Mouse (Mus musculus): ENCODE measurements at regions not wholly inside any gene's neighbourhood (a gene's known extent, or its start where the extent isn't known, plus 50 kb on each side); places are given as distances from the start of the nearest gene placed in this dataset.
A peak's percentile ranks its signal among the peaks of the same experiment; 100 is the strongest.

GRCm38 (mm10) chr15:30029257-30029899 lies 143.0 kb upstream of the Ctnnd2 start:
- WGBS = 59% methylated on average over 4 of the region's 4 CpGs
- H3K9me3 ChIP-seq (replicated peaks) = no peaks in the 10 kb centered on the region
- H3K27ac ChIP-seq (replicated peaks) = no peak overlapping the region
- H3K4me3 ChIP-seq (replicated peaks) = no peak overlapping the region
- peak; percentile 59; the same call in 1 of the 2 replicates for ATAC-seq (ENCODE audit: low FRiP score)
- H3K36me3 ChIP-seq = no peaks in the 10 kb centered on the region
- H3K27me3 ChIP-seq (replicated peaks) = no peaks in the 10 kb centered on the region
- no peak overlapping the region for H3K4me2 ChIP-seq
- no peak overlapping the region for H3K9ac ChIP-seq (replicated peaks)
- H3K4me1 ChIP-seq = no peaks in the 10 kb centered on the region

DNA sequence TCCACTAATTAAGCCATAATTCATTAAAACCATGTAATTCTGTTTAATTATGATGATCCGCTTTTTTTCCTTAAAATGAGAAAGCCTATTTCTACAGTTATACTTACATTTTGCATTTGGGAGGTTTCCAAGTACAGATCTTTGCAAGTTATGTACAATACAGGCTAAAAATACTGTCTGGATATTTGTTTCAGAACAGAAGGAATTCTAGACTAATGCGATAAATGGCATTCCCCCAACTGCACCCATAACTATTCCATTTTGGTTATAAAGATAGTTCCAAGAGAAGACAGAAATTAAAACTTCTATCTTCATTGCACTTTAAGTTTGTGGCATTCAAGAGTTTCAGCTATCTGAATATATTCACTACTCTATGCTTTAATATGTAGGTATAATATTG lies 137.0 kb upstream of the Ctnnd2 start:
- Histone ChIP-seq H3K36me3 (no peaks in the 10 kb centered on the region), H3K27me3 (replicated peaks) (no peaks in the 10 kb centered on the region), H3K4me2 (no peak overlapping the region), H3K27ac (replicated peaks) (no peak overlapping the region), H3K4me3 (replicated peaks) (no peak overlapping the region), H3K4me1 (no peaks in the 10 kb centered on the region), H3K9ac (replicated peaks) (no peak overlapping the region), H3K9me3 (replicated peaks) (no peaks in the 10 kb centered on the region)
- ATAC-seq (ENCODE audit: low FRiP score) = no peak
- WGBS = 95% methylated on average over 2 of the region's 2 CpGs

DNA sequence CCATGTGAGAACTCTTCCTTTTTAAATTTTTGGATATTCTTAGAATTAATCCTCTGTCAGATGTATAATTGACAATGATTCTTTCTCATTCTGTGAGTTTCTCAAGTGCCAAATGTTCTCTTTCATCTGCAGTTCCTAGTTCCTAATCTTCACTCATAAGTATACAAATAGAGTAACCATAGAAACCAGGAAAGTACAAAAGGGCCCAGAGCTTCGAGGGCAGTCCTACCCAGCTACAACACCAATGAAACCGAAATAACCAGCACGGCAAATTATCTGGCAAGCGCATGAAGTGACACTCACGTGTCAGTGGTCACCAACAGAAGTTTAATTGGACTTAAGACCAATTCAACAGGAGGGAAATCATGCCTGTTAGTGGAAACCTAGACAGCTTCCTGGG lies 121.5 kb upstream of the Ctnnd2 start:
- no peak overlapping the region for H3K4me2 ChIP-seq
- no peak overlapping the region for H3K9ac ChIP-seq (replicated peaks)
- H3K9me3 ChIP-seq (replicated peaks) = no peaks in the 10 kb centered on the region
- no peaks in the 10 kb centered on the region for H3K36me3 ChIP-seq
- 71% methylated on average over 5 of the region's 5 CpGs for WGBS
- no peak overlapping the region for H3K4me3 ChIP-seq (replicated peaks)
- H3K4me1 ChIP-seq = no peaks in the 10 kb centered on the region
- no peaks in the 10 kb centered on the region for H3K27me3 ChIP-seq (replicated peaks)
- ATAC-seq (ENCODE audit: low FRiP score) = no peak
- no peak overlapping the region for H3K27ac ChIP-seq (replicated peaks)

- H3K9me3 ChIP-seq (replicated peaks) = no peaks in the 10 kb centered on the region
- H3K27ac ChIP-seq (replicated peaks) = no peak overlapping the region
- no peak overlapping the region for H3K4me2 ChIP-seq
- H3K9ac ChIP-seq (replicated peaks) = no peak overlapping the region
- H3K4me1 ChIP-seq = no peaks in the 10 kb centered on the region
- H3K27me3 ChIP-seq (replicated peaks) = no peaks in the 10 kb centered on the region
- WGBS = 79% methylated on average over 7 of the region's 7 CpGs
- no peak for ATAC-seq (ENCODE audit: low FRiP score)
- no peak overlapping the region for H3K4me3 ChIP-seq (replicated peaks)
- no peaks in the 10 kb centered on the region for H3K36me3 ChIP-seq
Measured at GRCm38 (mm10) chr15:30059808-30060207, 112.6 kb upstream of the Ctnnd2 start.

DNA sequence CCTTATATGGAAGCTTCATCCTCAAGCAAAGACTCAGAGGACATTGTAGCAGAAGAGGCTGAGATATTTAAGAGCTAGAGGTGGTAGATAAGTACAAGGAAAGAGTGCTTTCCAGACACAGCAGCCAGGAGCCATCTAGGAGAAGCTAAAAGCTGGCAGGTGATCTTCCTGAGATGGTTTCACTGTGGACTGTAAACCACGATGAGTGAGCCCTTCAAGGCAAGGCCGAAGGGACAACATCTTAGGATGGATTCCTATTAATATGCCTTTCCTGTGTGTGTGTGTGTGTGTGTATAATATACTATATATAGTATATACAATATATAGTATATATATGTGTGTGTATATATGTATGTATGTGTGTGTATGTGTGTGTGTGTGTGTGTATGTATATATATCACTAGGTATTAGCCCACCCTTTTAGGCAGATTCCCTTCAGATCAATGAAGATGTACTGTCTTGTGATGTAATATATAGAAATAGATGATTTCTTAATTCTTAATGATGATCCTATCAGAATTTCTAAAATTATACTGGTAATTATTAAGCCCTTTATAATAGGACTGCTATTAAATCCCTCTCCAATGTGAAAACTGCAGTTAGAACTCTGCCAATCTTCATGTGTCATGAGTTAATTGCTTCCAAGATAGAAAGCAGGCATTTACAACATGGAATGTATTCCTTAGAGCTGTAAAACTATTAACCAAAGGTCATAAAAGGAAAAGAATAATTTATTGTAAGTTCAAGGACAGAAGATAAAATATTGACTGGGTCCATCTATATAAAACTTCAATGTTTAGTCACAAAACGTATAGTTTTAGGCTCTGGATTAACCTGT lies 111.7 kb upstream of the Ctnnd2 start:
- Histone ChIP-seq H3K27ac (replicated peaks) (no peak overlapping the region), H3K4me1 (no peaks in the 10 kb centered on the region), H3K9me3 (replicated peaks) (no peaks in the 10 kb centered on the region), H3K27me3 (replicated peaks) (no peaks in the 10 kb centered on the region), H3K4me3 (replicated peaks) (no peak overlapping the region), H3K9ac (replicated peaks) (no peak overlapping the region), H3K36me3 (no peaks in the 10 kb centered on the region), H3K4me2 (no peak overlapping the region)
- 82% methylated on average over 3 of the region's 3 CpGs for WGBS
- ATAC-seq (ENCODE audit: low FRiP score) = no peak

DNA sequence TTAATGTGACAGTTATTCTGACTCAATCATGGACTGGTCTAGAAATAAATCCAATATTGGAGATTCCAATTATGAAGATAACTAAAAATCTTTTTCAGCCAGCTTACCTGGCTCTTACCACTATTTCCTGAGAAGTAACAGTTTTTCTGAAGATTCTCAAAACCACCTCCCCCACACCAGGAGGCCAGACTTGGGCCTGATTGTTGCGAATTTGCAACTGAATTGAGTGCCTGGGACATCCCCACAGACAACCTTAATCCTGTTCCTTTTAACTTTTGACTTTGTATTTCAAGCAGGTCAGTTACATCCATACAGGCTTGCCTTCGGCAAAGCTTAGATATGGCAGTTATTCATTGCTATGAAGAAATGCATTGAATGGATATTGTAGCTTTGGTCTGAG lies 100.7 kb upstream of the Ctnnd2 start:
- Histone ChIP-seq H3K4me1 (no peaks in the 10 kb centered on the region), H3K9ac (replicated peaks) (no peak overlapping the region), H3K27ac (replicated peaks) (no peak overlapping the region), H3K27me3 (replicated peaks) (no peaks in the 10 kb centered on the region), H3K36me3 (no peaks in the 10 kb centered on the region), H3K4me2 (no peak overlapping the region), H3K4me3 (replicated peaks) (no peak overlapping the region), H3K9me3 (replicated peaks) (no peaks in the 10 kb centered on the region)
- no peak for ATAC-seq (ENCODE audit: low FRiP score)
- 61% methylated on average over 2 of the region's 2 CpGs for WGBS

DNA sequence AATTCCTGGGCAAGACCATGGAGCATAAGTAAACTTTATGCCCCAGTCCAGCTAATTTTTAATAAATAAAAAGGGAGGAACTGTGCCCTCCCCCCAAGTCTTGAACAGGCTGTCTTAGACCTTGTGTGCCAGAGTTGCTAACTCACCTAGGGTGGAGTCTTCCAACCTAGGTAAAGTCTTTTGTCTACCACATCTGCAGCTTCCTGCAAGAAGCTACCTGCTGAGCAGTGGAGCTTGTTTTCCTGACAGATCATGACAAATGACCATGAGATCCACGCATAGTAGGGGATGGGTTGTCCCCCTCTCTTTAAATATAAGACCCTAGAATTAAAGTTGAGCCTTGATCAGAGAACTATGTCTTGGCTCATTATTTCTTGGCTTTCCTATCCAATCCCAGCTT lies 100.1 kb upstream of the Ctnnd2 start:
- no peak for ATAC-seq (ENCODE audit: low FRiP score)
- H3K9ac ChIP-seq (replicated peaks) = no peak overlapping the region
- H3K27me3 ChIP-seq (replicated peaks) = no peaks in the 10 kb centered on the region
- no peak overlapping the region for H3K27ac ChIP-seq (replicated peaks)
- no peak overlapping the region for H3K4me2 ChIP-seq
- WGBS = 44% methylated on average over 1 of the region's 1 CpGs
- H3K9me3 ChIP-seq (replicated peaks) = no peaks in the 10 kb centered on the region
- no peak overlapping the region for H3K4me3 ChIP-seq (replicated peaks)
- no peaks in the 10 kb centered on the region for H3K4me1 ChIP-seq
- H3K36me3 ChIP-seq = no peaks in the 10 kb centered on the region

DNA sequence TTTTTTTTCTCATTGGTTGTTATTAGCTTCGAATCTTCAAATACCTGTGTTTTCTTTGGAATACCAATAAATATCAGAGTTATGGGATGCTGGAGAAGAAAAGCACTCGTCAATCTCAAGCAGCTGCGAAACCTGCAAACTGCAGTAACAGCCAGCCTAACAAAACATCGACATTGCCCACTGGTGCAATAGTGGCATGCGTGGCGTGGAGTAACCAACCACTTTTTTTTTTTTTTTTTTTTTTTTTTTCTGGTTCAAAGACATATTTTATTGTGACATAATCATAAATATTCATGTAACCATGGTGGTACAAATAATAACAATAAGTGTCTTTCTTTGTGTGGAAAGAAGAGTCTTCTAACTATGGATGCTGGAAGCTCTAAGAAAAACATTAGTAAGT lies 85.3 kb upstream of the Ctnnd2 start:
- no peak overlapping the region for H3K9ac ChIP-seq (replicated peaks)

DNA sequence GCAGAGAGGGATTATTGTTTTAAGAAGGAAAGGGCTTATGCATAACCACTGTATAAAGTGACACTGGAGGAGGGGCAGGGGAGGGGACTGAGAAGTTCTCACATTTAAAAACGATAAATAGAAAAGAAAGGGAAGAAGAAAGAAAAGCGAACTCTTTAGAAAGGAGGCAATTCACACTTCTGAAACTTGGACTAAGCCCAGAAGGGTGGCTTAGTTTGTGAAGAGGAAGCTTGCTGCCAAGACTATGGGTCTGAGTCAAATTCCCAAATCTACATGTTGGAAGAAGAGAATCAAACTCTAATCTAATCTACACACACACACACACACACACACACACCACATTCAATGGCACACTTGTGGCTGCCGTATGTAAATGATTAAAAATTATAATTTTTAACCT lies 50.3 kb upstream of the Ctnnd2 start:
- no peaks in the 10 kb centered on the region for H3K36me3 ChIP-seq
- no peaks in the 10 kb centered on the region for H3K27me3 ChIP-seq (replicated peaks)
- no peak overlapping the region for H3K27ac ChIP-seq (replicated peaks)
- no peaks in the 10 kb centered on the region for H3K4me1 ChIP-seq
- WGBS = 78% methylated on average over 3 of the region's 3 CpGs
- ATAC-seq (ENCODE audit: low FRiP score) = no peak
- no peak overlapping the region for H3K9ac ChIP-seq (replicated peaks)
- H3K9me3 ChIP-seq (replicated peaks) = no peaks in the 10 kb centered on the region
- no peak overlapping the region for H3K4me3 ChIP-seq (replicated peaks)
- H3K4me2 ChIP-seq = no peak overlapping the region

More for the DNA sequence above, 85.3 kb upstream of the Ctnnd2 start:
- no peak for ATAC-seq (ENCODE audit: low FRiP score)
- no peak overlapping the region for H3K27ac ChIP-seq (replicated peaks)
- H3K27me3 ChIP-seq (replicated peaks) = no peaks in the 10 kb centered on the region
- 97% methylated on average over 6 of the region's 6 CpGs for WGBS
- no peak overlapping the region for H3K4me2 ChIP-seq
- no peak overlapping the region for H3K4me3 ChIP-seq (replicated peaks)
- no peaks in the 10 kb centered on the region for H3K9me3 ChIP-seq (replicated peaks)
- H3K36me3 ChIP-seq = no peaks in the 10 kb centered on the region
- no peaks in the 10 kb centered on the region for H3K4me1 ChIP-seq

Data from neural tube, embryonic 15.5 days (tissue).